ENCODE assay signal across 8 mouse cellular contexts in the genomic region with DNA sequence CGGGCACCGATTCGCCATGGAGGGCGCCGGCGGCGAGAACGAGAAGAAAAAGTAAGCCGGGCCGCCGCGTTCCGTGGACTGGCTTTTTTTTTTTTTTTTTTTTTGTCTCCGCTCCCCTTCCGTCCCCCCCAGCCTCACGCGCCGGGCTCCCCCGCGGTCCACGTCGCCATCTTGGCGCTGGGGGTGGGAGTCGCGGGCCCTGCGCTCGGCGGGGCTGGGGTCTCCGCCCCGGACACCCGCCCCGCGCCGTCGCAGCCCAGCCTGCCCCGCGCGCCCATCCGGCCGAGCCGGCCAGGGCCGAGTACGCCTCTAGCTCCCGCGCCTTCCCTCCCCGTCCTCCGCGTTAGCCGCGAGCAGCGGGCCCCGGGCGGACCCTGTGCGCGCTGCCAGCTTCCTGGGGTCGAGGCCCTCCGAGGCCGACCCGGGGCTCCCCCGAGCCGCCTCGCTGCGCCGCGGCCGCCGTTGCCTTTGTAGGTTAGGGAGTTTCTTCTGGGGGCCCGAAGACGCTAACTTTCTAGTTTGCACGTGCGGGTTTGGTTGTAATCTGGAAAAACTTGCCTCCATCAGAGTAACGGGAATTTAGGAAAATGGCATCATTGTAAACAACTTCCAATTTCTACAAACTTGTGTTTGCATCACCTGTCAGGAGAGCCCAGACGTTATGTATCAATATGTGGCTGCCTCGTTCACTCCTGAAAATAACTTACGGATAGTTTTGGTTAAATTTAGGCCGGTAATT. TPM values are rescaled to one million over a fixed set of nuclear protein-coding genes. Genes with fewer than 3 reads are reported as not detected.
DNase-seq lines count a peak whose midpoint lies in the region; ATAC-seq and TF ChIP-seq lines count a peak whose summit lies in the region.

No protein-coding gene starts in this region.

- TF ChIP-seq POLR2A in liver, adult 2 months (IDR thresholded peaks at IDR 0.05; ENCODE audit: extremely low read depth, insufficient read depth, low read length), result no peak

- no peaks in the 10 kb centered on the region for H3K9me3 ChIP-seq in embryonic facial prominence, embryonic 13.5 days
- no peaks in the 10 kb centered on the region for H3K9me3 ChIP-seq in heart, embryonic 10.5 days
- H3K9me3 ChIP-seq in kidney, embryonic 15.5 days (replicated peaks), result no peaks in the 10 kb centered on the region
- H3K9me3 ChIP-seq in midbrain, postnatal 0 days (ENCODE audit: low read length), result no peaks in the 10 kb centered on the region

- ATAC-seq in embryonic facial prominence, embryonic 13.5 days (ENCODE audit: insufficient number of reproducible peaks, insufficient read depth, low FRiP score, low TSS enrichment, low read depth), result peak; percentile 32; the same call in 1 of the 2 replicates
- ATAC-seq in kidney, embryonic 15.5 days (replicated peaks; ENCODE audit: low FRiP score), result peak; percentile 75
- ATAC-seq in midbrain, postnatal 0 days (ENCODE audit: low FRiP score), result peak; percentile 73

- under 1% methylated on average over 68 of the region's 76 CpGs for WGBS in embryonic facial prominence, embryonic 13.5 days
- under 1% methylated on average over 69 of the region's 76 CpGs for WGBS in heart, embryonic 10.5 days
- under 1% methylated on average over 66 of the region's 76 CpGs for WGBS in kidney, embryonic 15.5 days
- WGBS in liver, adult 2 months, result under 1% methylated on average over 69 of the region's 76 CpGs
- WGBS in midbrain, postnatal 0 days, result under 1% methylated on average over 74 of the region's 76 CpGs

- peak overlapping the region; percentile 98 for H3K9ac ChIP-seq in embryonic facial prominence, embryonic 13.5 days
- H3K9ac ChIP-seq in kidney, embryonic 15.5 days, result peak overlapping the region; percentile 99
- peak overlapping the region; percentile 94 for H3K9ac ChIP-seq in liver, adult 2 months (ENCODE audit: low read depth, low read length)
- peak overlapping the region; percentile 98 for H3K9ac ChIP-seq in midbrain, postnatal 0 days (replicated peaks; ENCODE audit: low read length, poor library complexity, severe bottlenecking)

- peak; percentile 42 for DNase-seq in 416B (ENCODE audit: low read depth)
- DNase-seq in adrenal gland, postnatal 4 days (ENCODE audit: low spot score in 2 of 2), result peak; percentile 16 to 24
- DNase-seq in heart, embryonic 10.5 days (ENCODE audit: low spot score), result peak; percentile 83
- no peak for DNase-seq in liver, adult 2 months (ENCODE audit: extremely low read depth, low read depth, low spot score)
- DNase-seq in midbrain, postnatal 0 days (ENCODE audit: low spot score), result peak; percentile 64
- DNase-seq in splenic B cell, adult 2 months (ENCODE audit: low read depth, low spot score), result peak; percentile 65

- H3K79me2 ChIP-seq in liver, adult 2 months (ENCODE audit: control insufficient read depth, insufficient read depth, low read length), result peaks cover 7% of the 10 kb centered on the region

- peak overlapping the region; percentile 79 for H3K4me2 ChIP-seq in embryonic facial prominence, embryonic 13.5 days
- H3K4me2 ChIP-seq in kidney, embryonic 15.5 days, result peak overlapping the region; percentile 69
- peak overlapping the region; percentile 72 for H3K4me2 ChIP-seq in midbrain, postnatal 0 days (ENCODE audit: low read depth, low read length, poor library complexity, severe bottlenecking)

- no peaks in the 10 kb centered on the region for H3K36me3 ChIP-seq in embryonic facial prominence, embryonic 13.5 days
- no peaks in the 10 kb centered on the region for H3K36me3 ChIP-seq in heart, embryonic 10.5 days
- no peaks in the 10 kb centered on the region for H3K36me3 ChIP-seq in kidney, embryonic 15.5 days
- H3K36me3 ChIP-seq in liver, adult 2 months (ENCODE audit: control insufficient read depth, insufficient read depth, low read length), result no peaks in the 10 kb centered on the region
- H3K36me3 ChIP-seq in midbrain, postnatal 0 days (ENCODE audit: insufficient read depth, low read length), result no peaks in the 10 kb centered on the region
- H3K36me3 ChIP-seq in splenic B cell, adult 2 months (ENCODE audit: control insufficient read depth, insufficient read depth, low read length, poor library complexity, severe bottlenecking), result no peaks in the 10 kb centered on the region

- H3K4me3 ChIP-seq in embryonic facial prominence, embryonic 13.5 days, result peak overlapping the region; percentile 96
- peak overlapping the region; percentile 93 for H3K4me3 ChIP-seq in heart, embryonic 10.5 days
- peak overlapping the region; percentile 87 for H3K4me3 ChIP-seq in kidney, embryonic 15.5 days (replicated peaks)
- H3K4me3 ChIP-seq in liver, adult 2 months (ENCODE audit: insufficient read depth, low read depth, low read length), result peak overlapping the region; percentile 86
- peak overlapping the region; percentile 96 for H3K4me3 ChIP-seq in midbrain, postnatal 0 days (ENCODE audit: low read depth, low read length)

- no peak for TF ChIP-seq CTCF in liver, adult 2 months (IDR thresholded peaks at IDR 0.05; ENCODE audit: low read depth, low read length)
- no peak for TF ChIP-seq CTCF in midbrain, postnatal 0 days (IDR thresholded peaks at IDR 0.05)

- peaks cover 17% of the 10 kb centered on the region for H3K4me1 ChIP-seq in embryonic facial prominence, embryonic 13.5 days
- peaks cover 16% of the 10 kb centered on the region for H3K4me1 ChIP-seq in heart, embryonic 10.5 days
- peaks cover 10% of the 10 kb centered on the region for H3K4me1 ChIP-seq in kidney, embryonic 15.5 days
- peaks cover 9% of the 10 kb centered on the region; the same call in 1 of the 2 replicates for H3K4me1 ChIP-seq in liver, adult 2 months (ENCODE audit: control insufficient read depth, insufficient read depth, low read length)
- no peaks in the 10 kb centered on the region for H3K4me1 ChIP-seq in midbrain, postnatal 0 days (ENCODE audit: insufficient read depth, low read length)

- peak overlapping the region; percentile 99 for H3K27ac ChIP-seq in embryonic facial prominence, embryonic 13.5 days
- peak overlapping the region; percentile 100 for H3K27ac ChIP-seq in heart, embryonic 10.5 days
- H3K27ac ChIP-seq in kidney, embryonic 15.5 days, result peak overlapping the region; percentile 100
- H3K27ac ChIP-seq in liver, adult 2 months (replicated peaks; ENCODE audit: insufficient read depth, low read depth, low read length), result peak overlapping the region; percentile 87
- H3K27ac ChIP-seq in midbrain, postnatal 0 days (ENCODE audit: low read depth, low read length), result peak overlapping the region; percentile 98

- H3K27me3 ChIP-seq in embryonic facial prominence, embryonic 13.5 days, result no peaks in the 10 kb centered on the region
- H3K27me3 ChIP-seq in heart, embryonic 10.5 days (ENCODE audit: insufficient read depth, poor library complexity, severe bottlenecking), result no peaks in the 10 kb centered on the region
- no peaks in the 10 kb centered on the region for H3K27me3 ChIP-seq in kidney, embryonic 15.5 days
- no peaks in the 10 kb centered on the region for H3K27me3 ChIP-seq in liver, adult 2 months (ENCODE audit: control insufficient read depth, insufficient read depth, low read length)
- H3K27me3 ChIP-seq in midbrain, postnatal 0 days (ENCODE audit: insufficient read depth, low read length), result no peaks in the 10 kb centered on the region
- no peaks in the 10 kb centered on the region for H3K27me3 ChIP-seq in splenic B cell, adult 2 months (ENCODE audit: control insufficient read depth, insufficient read depth, low read length, poor library complexity, severe bottlenecking)

RNA-seq across cellular contexts. Expression of gene Hif1a, which starts 7.3 kb away (rescaled TPM):
- total RNA-seq in adrenal gland, postnatal 4 days (2021), result 10 to 100 TPM; 74.4 to 77.5 TPM
- polyA plus RNA-seq in embryonic facial prominence, embryonic 13.5 days (2015; fragmentation: Nextera tagmentation; extraction: Ambion mirVana), result 105 and 118 TPM in 2 replicates
- polyA plus RNA-seq in heart, embryonic 10.5 days (2016; fragmentation: Nextera tagmentation; extraction: Ambion mirVana), result 138 and 194 TPM in 2 replicates
- polyA plus RNA-seq in kidney, embryonic 15.5 days (2015; fragmentation: Nextera tagmentation; extraction: Ambion mirVana), result 76.4 and 83.3 TPM in 2 replicates
- total RNA-seq in liver, adult 2 months (2014; rRNA removed), result 32.5 and 37.4 TPM in 2 replicates
- polyA plus RNA-seq in liver, adult 2 months (2012; rRNA removed), result 5.7 and 9.7 TPM in 2 replicates
- 104 and 119 TPM in 2 replicates for total RNA-seq in midbrain, postnatal 0 days (2014; rRNA removed)
- 55.9 and 62.6 TPM in 2 replicates for polyA plus RNA-seq in midbrain, postnatal 0 days (2015; fragmentation: Nextera tagmentation; extraction: Ambion mirVana)

RNA-seq across cellular contexts. Expression of gene Gm49321, which starts 29.0 kb away (rescaled TPM):
- 1 to 10 TPM; 4.9 to 8.1 TPM for total RNA-seq in adrenal gland, postnatal 4 days (2021)
- polyA plus RNA-seq in embryonic facial prominence, embryonic 13.5 days (2015; fragmentation: Nextera tagmentation; extraction: Ambion mirVana), result 14.3 and 17.3 TPM in 2 replicates
- 13.8 and 15.8 TPM in 2 replicates for polyA plus RNA-seq in heart, embryonic 10.5 days (2016; fragmentation: Nextera tagmentation; extraction: Ambion mirVana)
- polyA plus RNA-seq in kidney, embryonic 15.5 days (2015; fragmentation: Nextera tagmentation; extraction: Ambion mirVana), result 10.5 and 12.3 TPM in 2 replicates
- not detected in 2 replicates for total RNA-seq in liver, adult 2 months (2014; rRNA removed)
- polyA plus RNA-seq in liver, adult 2 months (2012; rRNA removed), result not detected in 2 replicates
- total RNA-seq in midbrain, postnatal 0 days (2014; rRNA removed), result not detected in 2 replicates
- polyA plus RNA-seq in midbrain, postnatal 0 days (2015; fragmentation: Nextera tagmentation; extraction: Ambion mirVana), result 14.7 and 15.7 TPM in 2 replicates

RNA-seq across cellular contexts. Expression of gene Snapc1, which starts 55.8 kb away (rescaled TPM):
- 10 to 100 TPM; 17.0 to 18.8 TPM for total RNA-seq in adrenal gland, postnatal 4 days (2021)
- 23.0 and 23.5 TPM in 2 replicates for polyA plus RNA-seq in embryonic facial prominence, embryonic 13.5 days (2015; fragmentation: Nextera tagmentation; extraction: Ambion mirVana)
- polyA plus RNA-seq in heart, embryonic 10.5 days (2016; fragmentation: Nextera tagmentation; extraction: Ambion mirVana), result 20.8 and 24.1 TPM in 2 replicates
- 19.8 and 20.2 TPM in 2 replicates for polyA plus RNA-seq in kidney, embryonic 15.5 days (2015; fragmentation: Nextera tagmentation; extraction: Ambion mirVana)
- total RNA-seq in liver, adult 2 months (2014; rRNA removed), result 3.0 and 4.4 TPM in 2 replicates
- 5.4 and 6.0 TPM in 2 replicates for polyA plus RNA-seq in liver, adult 2 months (2012; rRNA removed)
- total RNA-seq in midbrain, postnatal 0 days (2014; rRNA removed), result 13.4 and 22.0 TPM in 2 replicates
- 21.7 and 23.4 TPM in 2 replicates for polyA plus RNA-seq in midbrain, postnatal 0 days (2015; fragmentation: Nextera tagmentation; extraction: Ambion mirVana)

Comparison
In these comparisons a context has a peak if more than half of its experiments do, and no peak if none do; other contexts are left out.
1. RNA of gene Gm49321, which starts 29.0 kb away (polyA plus RNA-seq): 14.3 to 17.3 TPM in embryonic facial prominence, embryonic 13.5 days, 13.8 to 15.8 TPM in heart, embryonic 10.5 days, 14.7 to 15.7 TPM in midbrain, postnatal 0 days and 10.5 to 12.3 TPM in kidney, embryonic 15.5 days; not detected in liver, adult 2 months; every median in the first group is over 10 times any median in the second.
2. Peak in every context shown above with its lines, with median percentiles within 50 percentile points of each other: ATAC-seq, H3K27ac ChIP-seq, H3K4me2 ChIP-seq, H3K4me3 ChIP-seq and H3K9ac ChIP-seq.